Mouse (Mus musculus) heart, adult 2 months (tissue): Measurements from ENCODE around the gene Zdhhc7. TPM values are rescaled to one million over a fixed set of nuclear protein-coding genes. Genes with fewer than 3 reads are reported as not detected.

Source experiments
- DNase-seq, 2 experiments: peaks; one replicate each; pipeline ENCODE4 v3.0.0; 2021
- H3K27ac ChIP-seq: fragments of 200-600 bp; 2 replicates; pipeline ENCODE4 v1.8.1; 2022
- H3K27me3 ChIP-seq: fragments of 200-500 bp; 2 replicates; pipeline ENCODE4 v1.6.1; 2012; ENCODE audit warnings: mild to moderate bottlenecking, low read length, inconsistent platforms, mixed read lengths; ENCODE audit not compliant: control insufficient read depth, insufficient read depth
- H3K36me3 ChIP-seq: fragments of 200-500 bp; 2 replicates; pipeline ENCODE4 v1.6.1; 2012; ENCODE audit warnings: low read length, inconsistent platforms; ENCODE audit not compliant: control insufficient read depth, insufficient read depth
- H3K4me1 ChIP-seq: fragments of 200-500 bp; 2 replicates; pipeline ENCODE4 v1.6.1; 2011; ENCODE audit warnings: low read length; ENCODE audit not compliant: control insufficient read depth, insufficient read depth
- H3K4me3 ChIP-seq: fragments of 200-600 bp; 2 replicates; pipeline ENCODE4 v1.8.1; 2022
- H3K79me2 ChIP-seq: fragments of 200-500 bp; replicated peaks from 2 replicates; pipeline ENCODE4 v1.6.1; 2012; ENCODE audit warnings: mild to moderate bottlenecking, inconsistent platforms, low read length, moderate library complexity, mixed read lengths; ENCODE audit not compliant: control insufficient read depth, insufficient read depth
- H3K9ac ChIP-seq: fragments of 200-500 bp; 2 replicates; pipeline ENCODE4 v1.6.1; 2012; ENCODE audit warnings: low read depth, mild to moderate bottlenecking, control low read depth, inconsistent platforms, low read length, mixed read lengths
- CTCF ChIP-seq: fragments of 200-600 bp; IDR thresholded peaks from 2 replicates; pipeline ENCODE4 v1.8.1; 2022; ENCODE audit warnings: antibody characterized with exemption, mild to moderate bottlenecking, moderate library complexity
- EP300 ChIP-seq: fragments of 200-500 bp; IDR thresholded peaks from 2 replicates; pipeline ENCODE4 v1.6.1; 2011; ENCODE audit warnings: low read depth, low read length, control low read depth; ENCODE audit not compliant: insufficient read depth
- POLR2A ChIP-seq: fragments of 200-500 bp; IDR thresholded peaks from 2 replicates; pipeline ENCODE4 v1.6.1; 2011; ENCODE audit warnings: mild to moderate bottlenecking, low read depth, low read length, control low read depth; ENCODE audit not compliant: insufficient read depth
- WGBS: fragments of 180-500 bp; shearing (Covaris S2); methylation state at CpG from one replicate; pipeline ENCODE4 v1.1.7; 2018; 5-methylcytosine and 5-hydroxymethylcytosine counted together
- intact Hi-C: fragments of 180-260 bp; cut with DNase I; formaldehyde crosslinking; loops from one replicate; pipeline ENCODE4 v1.15.1; 2025
- polyA plus RNA-seq: library from polyadenylated mRNA; depleted of rRNA; stranded (reverse); fragments of >200 nt; gene quantifications from 2 replicates; pipeline ENCODE4 v1.2.3, GENCODE M21; 2012; rRNA removed
- total RNA-seq, 2 experiments: library from RNA; stranded (reverse); gene quantifications; 2 replicates each; pipeline ENCODE4 v1.2.3; 2021

The Zdhhc7 gene
- total and polyA plus RNA-seq, 3 experiments: 34.2 to 48.5 (median 35.4) TPM

DNA sequence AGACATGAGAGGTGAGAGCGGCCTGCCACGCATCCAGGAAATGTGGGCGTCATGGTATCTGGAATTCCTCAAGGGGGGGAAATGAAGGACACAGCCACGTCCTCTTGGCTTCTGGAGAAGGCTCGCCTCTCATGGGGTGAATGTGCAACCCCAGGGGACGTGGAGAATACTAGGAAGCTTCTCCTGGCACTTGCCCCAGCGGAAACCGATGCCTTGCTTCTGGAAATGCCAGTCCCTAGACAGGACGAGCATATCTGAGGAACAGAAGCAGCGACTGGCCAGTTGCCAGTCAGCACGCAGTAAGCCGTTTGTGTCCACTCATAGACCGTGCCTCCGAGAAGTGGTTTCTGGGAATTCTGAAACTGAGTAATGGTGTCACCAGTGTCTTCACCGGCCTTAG lies 64.1 kb downstream of the Zdhhc7 start:
- WGBS: 22% methylated on average over 15 of the region's 15 CpGs
- Histone ChIP-seq H3K9ac (no peak overlapping the region), H3K4me1 (peaks cover 20% of the 10 kb centered on the region), H3K4me3 (no peak overlapping the region), H3K79me2 (no peaks in the 10 kb centered on the region), H3K36me3 (no peaks in the 10 kb centered on the region; the same call in 1 of the 2 replicates), H3K27me3 (no peaks in the 10 kb centered on the region), H3K27ac (peak overlapping the region; percentile 65)
- intact Hi-C loops: loop anchor here (5.0 kb wide), 1 partner anchor 35 kb away; no protein-coding TSS in a partner anchor
- TF ChIP-seq POLR2A (no peak), EP300 (no peak), CTCF (no peak)
- DNase-seq: peak in 1 of 2 experiments; percentile 46

DNA sequence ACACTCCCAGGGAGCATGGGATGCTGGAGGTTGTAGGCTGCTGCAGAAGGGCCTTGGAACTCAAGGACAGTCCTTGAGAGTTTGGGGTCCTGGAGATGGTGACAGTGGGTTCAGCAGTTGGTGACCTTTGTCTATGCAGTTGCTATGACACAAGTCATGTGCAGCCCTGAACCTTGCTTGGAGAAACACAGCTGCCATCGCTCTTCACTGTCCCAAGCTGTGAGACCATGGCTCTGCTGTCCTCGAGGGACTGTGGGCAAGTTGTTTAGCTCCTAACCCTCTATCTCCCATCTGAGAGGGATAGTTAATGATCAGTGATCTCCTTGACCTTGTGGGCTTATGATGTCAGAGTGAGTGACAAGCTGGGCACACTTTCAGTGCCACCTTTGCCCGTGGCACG lies 64.7 kb downstream of the Zdhhc7 start:
- no peak for TF ChIP-seq EP300
- TF ChIP-seq POLR2A: no peak
- TF ChIP-seq CTCF: no peak
- Histone ChIP-seq H3K79me2 (no peaks in the 10 kb centered on the region), H3K4me1 (peaks cover 20% of the 10 kb centered on the region), H3K27me3 (no peaks in the 10 kb centered on the region), H3K36me3 (no peaks in the 10 kb centered on the region; the same call in 1 of the 2 replicates), H3K9ac (no peak overlapping the region), H3K27ac (peak overlapping the region; percentile 65), H3K4me3 (no peak overlapping the region)
- intact Hi-C loops: loop anchor here (5.0 kb wide), 1 partner anchor 34 kb away; no protein-coding TSS in a partner anchor
- no peak for DNase-seq
- WGBS: 78% methylated on average over 4 of the region's 4 CpGs

DNA sequence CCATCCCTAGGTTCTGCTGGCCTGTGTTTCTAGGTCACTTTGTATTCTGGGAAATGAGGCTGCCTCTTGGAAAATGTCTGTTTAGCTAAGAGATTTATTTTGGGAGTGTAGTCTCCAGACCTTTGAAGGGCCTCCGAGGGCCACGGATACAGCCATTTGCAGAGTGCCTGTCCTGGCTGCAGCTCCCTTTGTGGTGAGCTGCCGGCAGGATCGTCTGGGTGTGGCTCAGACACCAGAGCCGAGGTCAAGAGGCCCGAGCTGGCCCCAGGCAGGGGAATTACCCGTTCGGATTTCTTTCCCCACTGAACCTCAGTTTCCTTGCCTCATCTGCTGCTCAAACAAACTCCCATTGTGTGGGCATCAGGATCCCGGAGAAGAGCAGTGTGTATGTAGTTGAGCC lies 65.2 kb downstream of the Zdhhc7 start:
- Histone ChIP-seq H3K36me3 (no peaks in the 10 kb centered on the region; the same call in 1 of the 2 replicates), H3K9ac (no peak overlapping the region), H3K4me3 (no peak overlapping the region), H3K4me1 (peaks cover 20% of the 10 kb centered on the region), H3K27me3 (no peaks in the 10 kb centered on the region), H3K27ac (peak overlapping the region; percentile 65), H3K79me2 (no peaks in the 10 kb centered on the region)
- DNase-seq: peak; percentile 57 to 65
- WGBS: 18% methylated on average over 9 of the region's 9 CpGs
- intact Hi-C loops: loop anchor here (5.0 kb wide), 1 partner anchor 34 kb away; no protein-coding TSS in a partner anchor
- TF ChIP-seq EP300 (no peak), POLR2A (no peak), CTCF (no peak)

DNA sequence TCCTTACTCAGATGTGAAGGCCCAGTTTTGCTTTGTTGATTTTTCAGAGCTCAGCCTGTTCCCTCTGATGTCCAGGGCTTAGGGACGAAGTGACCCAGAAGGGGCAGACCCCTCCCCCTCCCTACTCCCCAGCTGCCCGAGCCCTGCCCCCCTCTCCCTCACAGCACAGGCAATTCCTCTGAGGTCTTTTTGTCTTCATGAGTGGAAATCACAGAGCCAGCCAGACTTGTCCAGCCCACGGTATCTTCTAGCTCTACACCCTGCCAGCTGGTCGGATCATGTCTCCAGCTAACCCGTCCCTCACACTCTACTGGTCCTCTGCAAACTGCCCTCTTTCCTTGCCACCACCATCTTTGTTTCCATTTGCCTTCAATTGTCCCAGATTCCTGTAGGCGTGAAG lies 66.8 kb downstream of the Zdhhc7 start:
- no peak for TF ChIP-seq EP300
- 65% methylated on average over 6 of the region's 6 CpGs for WGBS

DNA sequence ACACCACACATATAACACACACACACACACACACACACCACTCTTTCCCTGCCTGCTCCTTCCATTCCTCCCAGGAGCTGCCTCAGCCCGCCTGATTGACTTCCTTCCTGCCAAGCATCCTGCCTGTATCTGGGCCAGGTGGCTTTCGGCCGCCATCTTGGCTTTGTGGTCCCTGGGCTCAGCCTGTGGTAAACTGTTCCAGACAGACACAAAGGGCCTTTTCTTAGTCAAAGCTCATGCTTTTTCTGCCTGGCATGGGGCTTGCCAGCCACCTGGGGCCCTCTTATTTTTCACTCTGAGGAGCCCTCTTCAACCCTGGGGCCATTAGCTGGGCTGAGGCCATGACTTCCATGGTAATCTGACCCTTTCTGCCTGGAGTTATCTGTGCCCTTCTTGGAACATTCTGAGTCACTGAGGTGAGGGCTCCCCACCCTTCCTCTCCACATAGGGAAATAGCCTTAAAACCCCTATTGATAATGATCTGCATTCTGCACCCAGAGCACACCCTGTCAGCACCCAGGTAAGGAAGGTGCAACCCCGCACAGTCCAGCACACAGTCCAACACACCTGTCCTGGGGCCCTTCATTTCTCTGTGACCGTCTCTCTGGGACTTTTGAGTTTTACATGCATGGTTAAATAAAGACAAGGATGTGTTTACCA lies 68.6 kb downstream of the Zdhhc7 start:
- no peak overlapping the region for H3K9ac ChIP-seq
- H3K36me3 ChIP-seq: no peaks in the 10 kb centered on the region; the same call in 1 of the 2 replicates
- WGBS: 87% methylated on average over 5 of the region's 5 CpGs
- H3K27me3 ChIP-seq: no peaks in the 10 kb centered on the region
- peaks cover 15% of the 10 kb centered on the region for H3K4me1 ChIP-seq
- H3K79me2 ChIP-seq: no peaks in the 10 kb centered on the region
- intact Hi-C loops: no loop called here
- no peak overlapping the region for H3K27ac ChIP-seq
- H3K4me3 ChIP-seq: no peak overlapping the region
- no peak for DNase-seq
- TF ChIP-seq CTCF (no peak), EP300 (no peak), POLR2A (no peak)

More for the DNA sequence above, 66.8 kb downstream of the Zdhhc7 start:
- intact Hi-C loops: no loop called here
- H3K27ac ChIP-seq: peak overlapping the region; percentile 43
- H3K27me3 ChIP-seq: no peaks in the 10 kb centered on the region
- H3K4me1 ChIP-seq: peaks cover 17% of the 10 kb centered on the region
- no peaks in the 10 kb centered on the region for H3K79me2 ChIP-seq
- no peak overlapping the region for H3K4me3 ChIP-seq
- peak in 1 of 2 experiments; percentile 45 for DNase-seq
- H3K36me3 ChIP-seq: no peaks in the 10 kb centered on the region; the same call in 1 of the 2 replicates
- H3K9ac ChIP-seq: no peak overlapping the region

Other genes starting within 250 kb of the Zdhhc7 start
- 1 to 10 TPM; 2.6 to 2.7 TPM for gene Klhl36, start 239.2 kb downstream of the Zdhhc7 start, total RNA-seq
- 5.7 and 6.0 TPM in 2 replicates for gene Klhl36, start 239.2 kb downstream of the Zdhhc7 start, polyA plus RNA-seq
- 10 to 100 TPM; 41.9 to 49.8 TPM for gene Usp10, start 191.1 kb downstream of the Zdhhc7 start, total RNA-seq
- 51.1 and 58.6 TPM in 2 replicates for gene Usp10, start 191.1 kb downstream of the Zdhhc7 start, polyA plus RNA-seq
- gene Gm20388, start 190.6 kb downstream of the Zdhhc7 start, total RNA-seq: 1 to 10 TPM in 1 of 2 experiments, not detected in 1; 1.8 TPM
- gene Gm20388, start 190.6 kb downstream of the Zdhhc7 start, polyA plus RNA-seq: 32.3 and 39.0 TPM in 2 replicates
- gene Crispld2, start 109.0 kb downstream of the Zdhhc7 start, total RNA-seq: 10 to 100 TPM; 24.3 to 29.9 TPM
- gene Crispld2, start 109.0 kb downstream of the Zdhhc7 start, polyA plus RNA-seq: 30.3 and 47.5 TPM in 2 replicates
- gene 6430548M08Rik, start 12.7 kb upstream of the Zdhhc7 start, total RNA-seq: 10 to 100 TPM; 16.1 to 20.0 TPM
- 6.4 and 9.5 TPM in 2 replicates for gene 6430548M08Rik, start 12.7 kb upstream of the Zdhhc7 start, polyA plus RNA-seq
- gene Fam92b, start 76.0 kb upstream of the Zdhhc7 start, total RNA-seq: not detected
- gene Fam92b, start 76.0 kb upstream of the Zdhhc7 start, polyA plus RNA-seq: 1.0 TPM in 1 of 2 replicates, not detected in the other
- gene Gse1, start 127.0 kb upstream of the Zdhhc7 start, total RNA-seq: 10 to 100 TPM; 21.0 to 24.3 TPM
- 12.1 and 12.8 TPM in 2 replicates for gene Gse1, start 127.0 kb upstream of the Zdhhc7 start, polyA plus RNA-seq